Mouse (Mus musculus): ENCODE data around the gene Myh10. TPM values are rescaled to one million over a fixed set of nuclear protein-coding genes. Genes with fewer than 3 reads are reported as not detected.

Gene Myh10
- total RNA-seq, 2 experiments from 2014 or later = 248 to 255 TPM

- intact Hi-C loops (cut with DNase I) = no loop called here
- no peak for DNase-seq
These were observed 51.3 kb downstream of the Myh10 start for GRCm38 (mm10) chr11:68742658-68743057.

GRCm38 (mm10) chr11:68744150-68744549, 52.8 kb downstream of the Myh10 start:
- intact Hi-C loops (cut with DNase I) = no loop called here
- peak; percentile 16 for DNase-seq

GRCm38 (mm10) chr11:68745374-68746200, 54.2 kb downstream of the Myh10 start:
- peak; percentile 59 for DNase-seq
- intact Hi-C loops (cut with DNase I) = no loop called here

GRCm38 (mm10) chr11:68748121-68748520, 56.8 kb downstream of the Myh10 start:
- DNase-seq = no peak
- intact Hi-C loops (cut with DNase I) = no loop called here

- no peak for DNase-seq
- intact Hi-C loops (cut with DNase I) = no loop called here
These were observed 58.8 kb downstream of the Myh10 start for GRCm38 (mm10) chr11:68750206-68750605.

- intact Hi-C loops (cut with DNase I) = no loop called here
These were observed 59.6 kb downstream of the Myh10 start for GRCm38 (mm10) chr11:68750938-68751337.

GRCm38 (mm10) chr11:68754283-68754682, 62.9 kb downstream of the Myh10 start:
- DNase-seq = no peak
- intact Hi-C loops (cut with DNase I) = no loop called here

More at GRCm38 (mm10) chr11:68750938-68751337, 59.6 kb downstream of the Myh10 start:
- DNase-seq = peak; percentile 31

GRCm38 (mm10) chr11:68756456-68757348, 65.3 kb downstream of the Myh10 start:
- intact Hi-C loops (cut with DNase I) = no loop called here
- no peak for DNase-seq

- intact Hi-C loops (cut with DNase I) = no loop called here
- DNase-seq = peak; percentile 62
These were observed 68.3 kb downstream of the Myh10 start for GRCm38 (mm10) chr11:68759691-68760090.

GRCm38 (mm10) chr11:68761155-68761554, 69.8 kb downstream of the Myh10 start:
- no peak for DNase-seq
- intact Hi-C loops (cut with DNase I) = no loop called here

- intact Hi-C loops (cut with DNase I) = no loop called here
- DNase-seq = no peak
These were observed 70.3 kb downstream of the Myh10 start for GRCm38 (mm10) chr11:68761664-68762063.

GRCm38 (mm10) chr11:68764622-68765021, 73.3 kb downstream of the Myh10 start:
- DNase-seq = peak; percentile 70
- intact Hi-C loops (cut with DNase I) = no loop called here

- DNase-seq = no peak
- intact Hi-C loops (cut with DNase I) = no loop called here
These were observed 76.6 kb downstream of the Myh10 start for GRCm38 (mm10) chr11:68767762-68768542.

GRCm38 (mm10) chr11:68769770-68770510, 78.6 kb downstream of the Myh10 start:
- intact Hi-C loops (cut with DNase I) = no loop called here
- no peak for DNase-seq

- no peak for DNase-seq
- intact Hi-C loops (cut with DNase I) = no loop called here
These were observed 84.8 kb downstream of the Myh10 start for GRCm38 (mm10) chr11:68776147-68776655.

- intact Hi-C loops (cut with DNase I) = no loop called here
- DNase-seq = no peak
These were observed 86.6 kb downstream of the Myh10 start for GRCm38 (mm10) chr11:68777933-68778332.

GRCm38 (mm10) chr11:68778855-68779254, 87.5 kb downstream of the Myh10 start:
- DNase-seq = no peak
- intact Hi-C loops (cut with DNase I) = no loop called here

GRCm38 (mm10) chr11:68779735-68780465, 88.5 kb downstream of the Myh10 start:
- intact Hi-C loops (cut with DNase I) = no loop called here
- DNase-seq = no peak

GRCm38 (mm10) chr11:68780466-68781114, 89.2 kb downstream of the Myh10 start:
- no peak for DNase-seq
- intact Hi-C loops (cut with DNase I) = no loop called here

Measured in left cerebral cortex, postnatal 4 days (tissue).